Mouse (Mus musculus) myocyte (in vitro differentiated cells): ENCODE results near the gene A130010J15Rik.

Experiments used
- MYOD1 ChIP-seq, 3 experiments: IDR thresholded peaks; one replicate each; pipeline ENCODE4 v1.6.1; 2011; ENCODE audit warnings: control low read depth in 2 of 3, low read depth in 2 of 3, mild to moderate bottlenecking in 2 of 3, moderate library complexity in 1 of 3; ENCODE audit not compliant: insufficient read length in 2 of 3, control insufficient read depth in 1 of 3
- POLR2A ChIP-seq: IDR thresholded peaks from one replicate; pipeline ENCODE4 v1.6.1; 2011; ENCODE audit warnings: low read depth, mild to moderate bottlenecking, control low read depth, moderate library complexity; ENCODE audit not compliant: insufficient read length
- POLR2AphosphoS2 ChIP-seq: IDR thresholded peaks from one replicate; pipeline ENCODE4 v1.6.1; 2011; ENCODE audit warnings: low read depth, control low read depth; ENCODE audit not compliant: insufficient read length

GRCm38 (mm10) chr1:193167746-193168145, at the start of gene A130010J15Rik:
- no peak for TF ChIP-seq POLR2A
- no peak for TF ChIP-seq POLR2AphosphoS2
- TF ChIP-seq MYOD1 (IDR thresholded peaks at IDR 0.05; ENCODE audit: control insufficient read depth in 1 of 3, insufficient read length in 2 of 3, low read depth in 2 of 3) = no peak
